Mouse (Mus musculus) midbrain, embryonic 10.5 days (tissue): Measurements from ENCODE around the gene Gpr27. TPM values are rescaled to one million over a fixed set of nuclear protein-coding genes. Genes with fewer than 3 reads are reported as not detected.

Experiments
- DNase-seq: peaks from one replicate; pipeline ENCODE4 v3.0.0-alpha.2; 2017; ENCODE audit warnings: low spot score
- H3K27ac ChIP-seq: fragments of 300-500 bp; sonication (generic); replicated peaks from 2 replicates; pipeline ENCODE4 v1.5.1; 2016; ENCODE audit warnings: mild to moderate bottlenecking
- H3K27me3 ChIP-seq: fragments of 300-500 bp; sonication (generic); 2 replicates; pipeline ENCODE4 v1.6.1; 2016; ENCODE audit warnings: low read depth, mild to moderate bottlenecking; ENCODE audit not compliant: poor library complexity, severe bottlenecking
- H3K36me3 ChIP-seq: fragments of 300-500 bp; sonication (generic); 2 replicates; pipeline ENCODE4 v1.6.1; 2016; ENCODE audit warnings: mild to moderate bottlenecking, moderate library complexity
- H3K4me1 ChIP-seq: fragments of 300-500 bp; sonication (generic); 2 replicates; pipeline ENCODE4 v1.6.1; 2016
- H3K4me3 ChIP-seq: fragments of 300-500 bp; sonication (generic); 2 replicates; pipeline ENCODE4 v1.5.1; 2016; ENCODE audit warnings: mild to moderate bottlenecking, moderate library complexity
- H3K9me3 ChIP-seq: fragments of 300-500 bp; sonication (generic); replicated peaks from 2 replicates; pipeline ENCODE4 v1.6.1; 2016; ENCODE audit warnings: mild to moderate bottlenecking
- WGBS: fragments of 180-500 bp; shearing (Covaris S2); methylation state at CpG from one replicate; pipeline ENCODE4 v1.1.7; 2016; 5-methylcytosine and 5-hydroxymethylcytosine counted together
- polyA plus RNA-seq: library from polyadenylated mRNA; unstranded; fragments of >200 nt; fragmentation: Nextera tagmentation; extraction: Ambion mirVana; gene quantifications from 2 replicates; pipeline ENCODE4 v1.2.1, GENCODE M21; 2016

Gpr27 gene
- polyA plus RNA-seq, 1 experiment from 2014 or later = 1.1 TPM

GRCm38 (mm10) chr6:99665457-99666317 is 26.8 kb upstream of the Gpr27 start:
- H3K4me1 ChIP-seq = peaks cover 62% of the 10 kb centered on the region

GRCm38 (mm10) chr6:99666318-99667171 is 25.9 kb upstream of the Gpr27 start, which contains the start of the genes Eif4e3 and Gm20696:
Eif4e3 (minus strand) TSS chr6:99666771.
Gm20696 (minus strand) TSS chr6:99666797.
- DNase-seq = peak; percentile 82
- Histone ChIP-seq H3K4me3 (peak within 1 kb of the TSS; percentile 94), H3K27ac (peak within 1 kb of the TSS; percentile 94), H3K36me3 (no peaks in the 10 kb centered on the region), H3K27me3 (peaks cover 51% of the 10 kb centered on the region), H3K4me1 (peaks cover 65% of the 10 kb centered on the region), H3K9me3 (no peaks in the 10 kb centered on the region)
- under 1% methylated on average over 67 of the region's 75 CpGs for WGBS

More at GRCm38 (mm10) chr6:99665457-99666317, 26.8 kb upstream of the Gpr27 start:
- 38% methylated on average over 16 of the region's 16 CpGs for WGBS
- no peak for DNase-seq
- Histone ChIP-seq H3K36me3 (no peaks in the 10 kb centered on the region), H3K4me3 (peak overlapping the region; percentile 94), H3K9me3 (no peaks in the 10 kb centered on the region), H3K27ac (peak overlapping the region; percentile 94), H3K27me3 (peaks cover 51% of the 10 kb centered on the region)

- Histone ChIP-seq H3K27ac (peak overlapping the region; percentile 94), H3K27me3 (peaks cover 51% of the 10 kb centered on the region), H3K36me3 (no peaks in the 10 kb centered on the region), H3K4me1 (peaks cover 65% of the 10 kb centered on the region), H3K9me3 (no peaks in the 10 kb centered on the region), H3K4me3 (peak overlapping the region; percentile 94)
- WGBS = 48% methylated on average over 8 of the region's 8 CpGs
- DNase-seq = peak; percentile 32
These were observed 25.2 kb upstream of the Gpr27 start for GRCm38 (mm10) chr6:99667290-99667689.

- Histone ChIP-seq H3K27me3 (peaks cover 37% of the 10 kb centered on the region), H3K9me3 (no peaks in the 10 kb centered on the region), H3K27ac (peak overlapping the region; percentile 28; the same call in 1 of the 2 replicates), H3K4me3 (no peak overlapping the region), H3K36me3 (no peaks in the 10 kb centered on the region), H3K4me1 (peaks cover 51% of the 10 kb centered on the region)
- WGBS = 22% methylated on average over 5 of the region's 5 CpGs
- peak; percentile 51 for DNase-seq
These were observed 22.8 kb upstream of the Gpr27 start for GRCm38 (mm10) chr6:99669481-99670325.

GRCm38 (mm10) chr6:99670481-99671119 is 21.9 kb upstream of the Gpr27 start:
- Histone ChIP-seq H3K4me1 (peaks cover 45% of the 10 kb centered on the region), H3K27me3 (peaks cover 28% of the 10 kb centered on the region), H3K27ac (no peak overlapping the region), H3K9me3 (no peaks in the 10 kb centered on the region), H3K4me3 (no peak overlapping the region), H3K36me3 (no peaks in the 10 kb centered on the region)
- peak; percentile 59 for DNase-seq
- WGBS = 67% methylated on average over 7 of the region's 7 CpGs

- Histone ChIP-seq H3K9me3 (no peaks in the 10 kb centered on the region), H3K4me1 (peaks cover 33% of the 10 kb centered on the region), H3K4me3 (no peak overlapping the region), H3K27ac (no peak overlapping the region), H3K36me3 (no peaks in the 10 kb centered on the region), H3K27me3 (peaks cover 25% of the 10 kb centered on the region)
- 68% methylated on average over 3 of the region's 3 CpGs for WGBS
- no peak for DNase-seq
These were observed 20.7 kb upstream of the Gpr27 start for GRCm38 (mm10) chr6:99671768-99672167.

GRCm38 (mm10) chr6:99674482-99674881 is 18.0 kb upstream of the Gpr27 start:
- H3K4me1 ChIP-seq = peaks cover 23% of the 10 kb centered on the region
- DNase-seq = no peak
- H3K27me3 ChIP-seq = peaks cover under 1% of the 10 kb centered on the region; the same call in 1 of the 2 replicates
- H3K4me3 ChIP-seq = no peak overlapping the region
- no peak overlapping the region for H3K27ac ChIP-seq
- no peaks in the 10 kb centered on the region for H3K36me3 ChIP-seq
- 85% methylated on average over 4 of the region's 4 CpGs for WGBS
- no peaks in the 10 kb centered on the region for H3K9me3 ChIP-seq

GRCm38 (mm10) chr6:99677325-99677724 is 15.2 kb upstream of the Gpr27 start:
- no peak for DNase-seq
- Histone ChIP-seq H3K4me1 (peaks cover 7% of the 10 kb centered on the region; the same call in 1 of the 2 replicates), H3K9me3 (no peaks in the 10 kb centered on the region), H3K27ac (no peak overlapping the region), H3K36me3 (no peaks in the 10 kb centered on the region), H3K27me3 (no peaks in the 10 kb centered on the region), H3K4me3 (no peak overlapping the region)
- 93% methylated on average over 8 of the region's 8 CpGs for WGBS

GRCm38 (mm10) chr6:99678108-99678507 is 14.4 kb upstream of the Gpr27 start:
- WGBS = 83% methylated on average over 11 of the region's 11 CpGs
- no peaks in the 10 kb centered on the region for H3K9me3 ChIP-seq
- H3K27ac ChIP-seq = no peak overlapping the region; the same call in 1 of the 2 replicates
- no peak overlapping the region for H3K4me3 ChIP-seq
- H3K4me1 ChIP-seq = peaks cover 7% of the 10 kb centered on the region; the same call in 1 of the 2 replicates
- no peaks in the 10 kb centered on the region for H3K27me3 ChIP-seq
- no peak for DNase-seq
- H3K36me3 ChIP-seq = no peaks in the 10 kb centered on the region

- no peaks in the 10 kb centered on the region for H3K36me3 ChIP-seq
- no peaks in the 10 kb centered on the region for H3K4me1 ChIP-seq
- no peak for DNase-seq
- 89% methylated on average over 5 of the region's 5 CpGs for WGBS
- no peak overlapping the region for H3K4me3 ChIP-seq
- H3K27ac ChIP-seq = no peak overlapping the region
- H3K27me3 ChIP-seq = 0 out of 2 replicates have a peak, but pooled peaks cover 6% of the 10 kb centered on the region
- no peaks in the 10 kb centered on the region; the same call in 1 of the 2 replicates for H3K9me3 ChIP-seq
These were observed 8.5 kb upstream of the Gpr27 start for GRCm38 (mm10) chr6:99683974-99684373.

- Histone ChIP-seq H3K36me3 (no peaks in the 10 kb centered on the region), H3K4me3 (no peak overlapping the region), H3K27ac (no peak overlapping the region), H3K27me3 (peaks cover 12% of the 10 kb centered on the region), H3K9me3 (no peaks in the 10 kb centered on the region; the same call in 1 of the 2 replicates), H3K4me1 (no peaks in the 10 kb centered on the region)
- DNase-seq = no peak
- 46% methylated on average over 5 of the region's 5 CpGs for WGBS
These were observed 7.6 kb upstream of the Gpr27 start for GRCm38 (mm10) chr6:99684899-99685298.
